Mouse (Mus musculus): ENCODE measurements at regions not wholly inside any gene's neighbourhood (a gene's known extent, or its start where the extent isn't known, plus 50 kb on each side); places are given as distances from the start of the nearest gene placed in this dataset.

DNA sequence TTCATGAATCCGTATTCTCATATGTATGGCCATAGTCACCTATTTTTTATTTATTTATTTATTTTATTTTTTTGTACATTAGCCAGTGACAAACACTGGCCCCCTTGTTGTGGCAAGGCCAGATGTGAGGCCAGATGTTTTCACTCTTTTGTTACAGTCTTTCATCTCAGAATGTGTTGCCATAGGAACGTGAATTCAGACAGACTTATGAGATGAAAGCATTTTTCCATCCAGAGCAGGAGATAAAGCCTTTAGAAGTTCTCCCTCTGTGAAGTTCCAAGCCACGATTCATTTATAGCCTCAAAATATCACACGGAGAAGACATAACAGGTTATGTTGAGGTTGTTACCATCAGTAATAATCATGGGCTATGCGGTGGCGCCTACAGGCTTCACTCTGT lies 220.9 kb downstream of the Arpp21 start:
- DNase-seq (ENCODE audit: low read depth, low spot score), result no peak

DNA sequence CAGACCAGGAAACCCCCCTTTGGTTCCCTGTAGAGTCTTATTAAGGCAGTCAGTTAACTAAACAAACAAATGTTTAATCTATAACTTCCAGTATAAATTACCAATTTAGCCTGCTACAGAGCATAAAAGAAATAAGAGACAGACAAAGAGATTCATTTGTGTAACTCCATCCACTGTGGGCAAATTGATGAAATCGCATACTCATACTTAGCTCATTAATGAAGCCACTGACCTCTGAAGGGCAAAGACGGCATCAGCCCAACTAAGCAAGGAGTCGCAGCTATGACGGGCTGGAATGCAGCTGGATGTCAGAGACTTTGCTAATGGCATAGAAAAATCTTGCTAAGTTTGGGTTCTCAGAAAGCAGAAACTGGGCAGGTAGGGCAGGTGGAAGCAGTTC lies 241.3 kb downstream of the Arpp21 start:
- no peak for DNase-seq (ENCODE audit: low read depth, low spot score)

DNA sequence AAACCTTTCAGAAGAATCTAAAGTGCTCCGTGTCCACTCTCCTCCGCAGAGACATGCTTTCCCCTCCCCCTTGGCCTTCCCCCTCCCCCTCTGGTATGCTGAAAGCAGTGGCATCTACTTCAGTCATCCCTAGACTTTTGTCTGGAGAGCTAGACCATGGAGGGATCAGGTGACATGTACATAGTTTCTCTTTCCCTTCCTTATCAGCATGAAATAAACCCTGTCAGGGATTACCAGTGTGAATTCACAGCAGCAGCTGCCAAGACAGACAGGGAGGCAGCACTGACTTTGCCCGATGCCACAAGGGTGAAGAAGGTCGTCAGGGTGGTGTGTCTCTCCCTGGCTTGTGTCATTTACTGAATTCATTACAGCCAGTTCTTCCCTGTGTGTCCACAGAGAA lies 241.9 kb downstream of the Arpp21 start:
- DNase-seq (ENCODE audit: low read depth, low spot score), result no peak

DNA sequence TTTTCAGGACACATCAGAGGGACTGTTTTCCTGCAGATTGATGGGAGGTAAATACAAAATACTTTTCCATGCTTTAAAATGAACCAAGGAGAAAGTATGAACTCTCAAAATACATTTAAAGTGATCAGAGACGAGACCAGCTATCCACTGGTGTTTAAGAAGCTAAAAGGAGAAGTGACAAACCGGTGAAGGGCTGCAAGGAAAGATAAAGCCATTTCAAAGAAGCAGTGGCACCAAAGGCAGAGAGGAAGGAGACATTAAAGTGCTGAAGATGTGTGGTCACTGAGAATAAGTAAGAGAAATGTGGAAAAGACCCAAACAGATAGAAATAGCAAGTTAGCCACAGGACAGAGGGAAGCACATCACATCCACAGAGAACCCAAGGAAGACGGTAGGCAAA lies 245.7 kb downstream of the Arpp21 start:
- no peak for DNase-seq (ENCODE audit: low read depth, low spot score)

DNA sequence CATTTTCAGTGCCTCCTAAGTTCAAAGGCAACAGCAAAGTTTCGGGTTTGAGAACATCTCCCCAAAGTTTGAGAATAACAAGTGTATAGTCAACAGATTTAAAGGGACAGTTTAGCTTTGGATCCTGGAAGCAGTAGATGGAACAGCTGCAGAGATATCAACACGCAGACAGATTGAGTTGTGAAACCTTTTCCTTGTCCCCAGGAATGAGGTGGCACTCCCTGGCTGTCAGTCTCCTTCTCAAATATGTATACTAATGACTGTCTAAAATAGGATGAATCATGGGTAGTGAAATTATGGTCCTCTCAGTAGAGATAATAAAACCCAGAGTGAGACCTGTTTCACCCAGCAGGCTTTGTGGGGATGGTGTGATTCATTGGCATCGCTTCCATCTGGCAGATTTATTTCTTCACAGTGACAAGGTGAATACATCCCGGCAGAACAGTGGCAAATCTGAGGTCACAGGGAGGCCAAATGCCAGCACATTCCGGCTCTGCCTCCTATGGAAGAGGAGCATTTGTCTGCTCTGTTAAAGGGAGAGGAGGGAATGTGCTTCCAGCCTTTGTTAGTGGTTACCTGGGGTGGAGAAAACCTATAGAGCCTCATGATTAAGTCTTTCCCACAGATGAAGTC lies 272.2 kb downstream of the Arpp21 start:
- DNase-seq (ENCODE audit: low read depth, low spot score), result no peak

DNA sequence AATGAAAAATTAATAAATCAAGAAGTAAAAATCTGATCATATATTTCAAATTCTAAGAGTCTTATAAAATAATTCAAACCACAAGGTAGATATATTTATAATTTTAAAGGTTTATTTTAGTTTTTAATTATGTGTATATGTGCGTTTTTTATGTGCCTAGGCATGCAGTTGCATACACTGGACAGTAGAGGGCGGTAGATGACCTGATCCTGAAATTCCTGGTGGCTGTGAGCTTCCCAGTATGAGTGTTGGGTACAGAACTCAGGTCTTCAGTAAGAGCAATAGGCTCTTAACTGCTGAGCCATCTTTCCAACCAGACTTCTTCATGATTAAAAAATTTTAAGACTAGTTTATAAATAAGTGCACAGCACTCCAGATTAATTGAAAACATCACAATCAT lies 267.7 kb upstream of the Stac start:
- DNase-seq (ENCODE audit: low read depth, low spot score), result no peak

DNA sequence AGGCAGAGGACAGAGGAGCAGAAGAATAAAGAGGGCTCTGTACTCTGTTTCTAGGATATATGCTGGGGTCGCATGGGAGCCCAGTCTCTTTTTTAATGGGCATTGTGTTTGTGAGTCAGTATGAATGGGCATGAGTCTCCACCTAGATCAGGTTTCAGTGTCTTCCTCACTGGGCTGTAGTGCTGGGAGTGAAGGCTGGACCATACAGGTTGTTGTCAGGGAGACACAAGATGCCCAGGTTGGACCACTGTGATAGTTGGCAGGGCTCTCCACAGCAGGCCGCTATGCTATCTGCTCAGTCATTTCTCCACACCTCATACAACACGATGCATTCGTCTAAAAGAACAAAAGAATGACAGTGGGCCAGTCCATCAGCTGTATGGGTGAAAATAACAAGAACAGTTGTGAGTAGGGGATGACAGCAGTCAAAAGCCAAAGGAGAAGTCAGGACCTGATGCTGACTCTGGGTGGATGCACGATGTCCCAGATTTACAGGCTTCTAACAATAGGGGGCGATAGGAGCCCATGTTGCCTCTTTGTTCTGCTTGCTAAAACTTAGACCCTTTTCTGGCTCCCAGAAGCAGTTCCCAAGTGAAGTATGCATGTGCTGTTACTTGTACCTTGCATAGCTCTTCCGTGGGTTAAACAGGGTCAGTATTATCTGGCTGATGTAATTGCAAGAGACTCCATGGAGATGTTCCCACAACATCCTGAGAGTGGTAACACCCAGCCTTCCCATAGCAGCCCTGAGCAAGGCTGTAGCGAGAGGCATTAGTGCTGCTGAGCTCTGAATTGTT lies 249.3 kb upstream of the Stac start:
- DNase-seq (ENCODE audit: low read depth, low spot score), result peak; percentile 40

DNA sequence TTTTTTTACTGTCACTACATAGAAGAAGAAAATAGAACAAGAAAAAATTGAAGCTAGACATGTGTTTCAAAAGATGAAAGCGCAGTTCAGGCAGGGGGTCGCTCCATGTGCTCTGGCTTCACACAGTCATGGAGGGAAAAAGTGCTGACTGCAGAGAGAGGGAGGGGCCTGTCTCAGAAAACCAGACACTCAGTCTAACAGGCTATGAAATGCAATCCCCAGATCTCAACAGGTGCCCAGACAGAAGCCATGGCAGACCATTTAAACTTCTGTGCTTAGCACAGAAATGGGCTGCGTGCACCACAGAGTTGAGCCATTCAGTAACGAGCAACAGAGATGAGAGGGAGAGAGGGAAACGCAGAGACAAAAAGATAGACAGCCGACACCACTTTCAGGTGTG lies 242.3 kb upstream of the Stac start:
- no peak for DNase-seq (ENCODE audit: low read depth, low spot score)

DNA sequence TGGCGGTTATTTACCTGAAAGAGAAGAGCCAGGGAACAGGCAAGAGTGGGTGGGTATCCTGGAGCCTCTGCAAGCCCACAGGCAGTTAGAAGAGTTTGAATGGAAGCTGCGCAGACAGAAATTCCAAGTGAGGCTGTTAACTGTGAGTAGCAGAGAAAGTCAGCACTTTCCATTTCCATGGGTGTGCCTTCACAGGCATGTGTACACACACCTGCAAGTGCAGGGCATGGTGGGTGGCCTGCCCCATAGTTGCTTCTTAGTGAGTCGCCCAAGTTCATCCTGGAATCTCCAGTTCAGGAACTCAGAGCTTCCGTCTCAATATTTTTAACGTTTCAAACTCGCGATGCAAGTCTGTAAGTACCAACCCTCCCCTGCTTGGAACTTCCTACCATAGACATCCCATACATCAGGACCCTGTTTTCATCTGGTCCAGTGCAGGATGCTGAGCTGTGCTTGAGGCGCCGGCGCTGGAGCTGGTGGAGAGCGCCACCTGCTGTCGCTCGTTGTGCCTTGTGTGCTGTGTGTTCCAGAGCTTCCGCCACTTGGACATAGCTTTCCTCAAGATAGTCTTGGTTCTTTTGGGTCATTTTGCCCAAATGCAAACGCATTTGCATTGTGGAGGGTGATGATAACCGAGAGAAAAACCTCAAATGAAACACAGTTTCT lies 228.3 kb upstream of the Stac start:
- peak; percentile 60 for DNase-seq (ENCODE audit: low read depth, low spot score)

DNA sequence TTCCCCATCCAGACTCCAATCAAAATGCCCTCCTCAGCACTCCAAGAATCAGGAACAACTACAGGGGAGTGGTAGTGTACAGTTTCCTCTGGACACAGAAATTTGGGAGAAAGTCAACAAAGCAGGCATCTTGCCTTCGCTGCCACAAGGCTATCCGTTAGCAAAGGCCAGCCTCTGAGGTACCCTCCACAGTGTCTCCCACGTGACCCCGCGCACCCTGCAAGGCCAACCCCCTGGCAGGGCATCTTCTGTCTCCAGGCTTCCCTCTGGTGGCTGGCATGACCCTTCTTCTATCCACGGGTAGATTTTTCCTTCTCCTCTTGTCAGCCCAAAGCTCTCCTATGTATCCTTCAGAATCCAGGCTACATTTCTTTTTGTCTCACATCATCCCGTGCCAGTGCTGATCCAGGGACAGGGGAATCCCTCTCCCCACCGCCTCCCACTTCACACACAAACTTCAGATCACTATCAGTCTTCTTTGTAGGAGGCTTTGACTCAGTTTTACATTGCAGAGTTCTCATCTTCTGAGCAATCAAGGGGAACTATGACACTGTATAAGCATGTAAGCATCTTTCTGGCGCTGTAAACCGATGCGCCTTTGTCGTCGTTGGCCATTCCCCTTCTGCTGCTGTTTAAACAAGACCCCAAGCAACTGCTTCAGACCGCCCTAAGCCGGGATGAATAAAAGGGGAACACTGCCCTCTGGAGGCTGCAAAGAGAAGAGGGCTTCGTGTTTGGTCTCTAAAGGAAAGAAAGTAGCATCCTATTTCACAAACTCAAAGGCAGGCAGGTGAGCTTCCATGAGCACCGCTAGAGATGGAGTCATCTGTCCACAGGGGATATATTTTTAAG lies 226.8 kb upstream of the Stac start:
- DNase-seq (ENCODE audit: low read depth, low spot score), result peak; percentile 60

DNA sequence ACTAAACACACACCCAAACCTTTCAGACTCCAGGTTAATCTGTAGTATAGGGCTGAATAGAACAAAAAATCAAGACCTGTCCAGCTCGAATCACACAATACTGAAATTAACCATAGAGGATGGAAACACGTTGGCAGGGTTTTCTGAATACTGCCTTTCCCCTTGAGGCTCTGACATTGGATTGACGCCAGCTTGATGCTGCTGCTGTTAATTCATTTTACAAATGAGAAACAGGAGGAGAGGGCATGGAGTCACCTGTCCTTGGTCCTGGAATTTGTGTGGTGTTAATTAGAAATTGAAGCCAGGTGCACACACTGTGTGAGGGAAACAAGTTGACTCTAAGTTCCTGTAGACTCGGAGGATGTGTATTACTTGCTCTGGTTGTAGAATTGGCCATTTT lies 218.7 kb upstream of the Stac start:
- DNase-seq (ENCODE audit: low read depth, low spot score), result no peak

DNA sequence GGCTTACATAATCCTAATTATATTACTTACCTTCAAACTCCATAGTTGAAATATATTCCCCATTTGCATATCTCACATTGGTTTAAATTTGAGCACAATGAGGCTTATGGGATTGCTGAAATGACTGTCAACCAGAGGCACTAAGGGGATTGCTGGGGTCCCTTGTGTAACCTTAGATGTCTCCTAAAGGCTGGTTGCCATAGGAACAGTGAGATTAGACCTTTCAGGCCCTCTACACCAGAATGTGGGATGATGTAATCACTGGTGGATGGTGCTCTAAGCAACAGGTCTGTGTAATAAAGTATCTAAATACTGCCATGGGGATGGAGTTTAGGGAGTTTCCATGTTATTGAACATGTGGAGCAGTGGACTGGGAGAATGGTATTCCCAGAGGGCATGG lies 210.0 kb upstream of the Stac start:
- DNase-seq (ENCODE audit: low read depth, low spot score), result no peak

DNA sequence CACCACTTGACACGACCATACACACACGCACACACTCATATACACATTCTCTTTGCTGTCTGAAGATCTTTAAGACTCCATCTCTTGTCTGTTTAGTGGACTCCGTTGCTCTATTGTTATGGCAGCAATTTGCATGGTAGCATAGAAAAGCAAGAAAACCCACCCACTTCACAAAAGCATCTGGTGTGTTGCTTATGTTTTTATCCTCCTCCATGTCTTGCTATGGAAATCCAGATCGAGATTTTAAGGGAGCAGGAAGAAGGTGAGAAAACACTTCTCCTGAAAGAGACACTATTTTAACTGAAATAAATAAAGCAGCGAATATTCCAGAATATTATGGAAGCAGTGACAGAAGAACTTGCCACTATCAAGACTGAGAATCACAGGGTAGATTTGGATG lies 207.5 kb upstream of the Stac start:
- DNase-seq (ENCODE audit: low read depth, low spot score), result no peak

DNA sequence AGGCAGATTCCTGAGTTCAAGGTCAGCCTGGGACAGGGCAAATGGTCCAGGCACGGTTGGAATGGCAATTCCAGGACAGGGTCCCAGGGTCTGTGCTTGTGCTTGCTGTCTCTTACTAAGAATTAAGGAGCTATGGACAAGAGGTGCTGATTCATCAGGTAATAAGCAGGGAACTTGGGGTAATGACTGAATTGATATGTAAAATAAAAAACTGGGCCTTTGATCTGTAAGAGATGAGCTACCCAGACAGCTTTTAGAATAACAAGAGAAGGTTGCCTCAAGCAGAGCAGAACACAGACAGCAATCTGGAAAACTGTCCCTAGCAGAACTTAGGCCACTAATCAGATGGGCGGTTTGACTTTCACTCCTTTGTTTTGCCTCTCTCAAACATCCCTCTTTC lies 189.6 kb upstream of the Stac start:
- DNase-seq (ENCODE audit: low read depth, low spot score), result no peak

DNA sequence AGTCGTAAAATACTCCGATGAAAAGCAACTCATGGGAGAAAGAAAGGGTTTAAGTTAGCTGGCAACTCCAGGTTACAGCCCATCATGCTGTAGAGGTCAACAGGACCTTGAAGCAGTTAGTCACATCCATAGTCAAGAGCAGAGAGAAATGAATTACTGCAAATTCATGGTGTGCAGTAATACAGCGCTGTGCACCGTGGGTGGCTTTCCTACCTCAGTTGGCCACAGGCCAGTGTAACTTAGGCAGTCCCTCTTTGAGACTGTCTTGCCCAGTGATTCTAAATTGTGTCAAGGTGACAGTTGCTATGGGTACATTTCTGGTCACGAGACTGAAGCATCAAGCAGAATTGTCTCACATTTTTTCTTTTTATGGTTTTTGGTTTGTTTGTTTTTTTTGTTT lies 186.7 kb upstream of the Stac start:
- no peak for DNase-seq (ENCODE audit: low read depth, low spot score)

DNA sequence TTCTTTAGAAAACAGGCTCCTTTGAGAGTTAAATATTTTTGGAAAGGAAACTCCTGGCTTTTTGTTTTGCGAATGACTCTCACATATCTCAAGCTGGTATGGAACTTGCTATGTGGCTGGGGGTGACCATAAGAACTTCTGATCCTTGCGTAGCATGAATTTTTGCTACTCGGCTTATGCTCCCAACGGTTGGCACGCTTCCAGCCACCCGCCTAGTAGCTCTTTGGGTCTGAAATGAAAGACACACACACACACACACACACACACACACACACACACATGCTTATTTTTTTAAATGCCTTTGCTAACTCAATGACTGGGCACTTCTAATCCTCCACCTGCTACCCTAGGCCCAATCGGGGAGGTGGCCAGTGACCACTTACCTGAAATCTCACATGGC lies 180.3 kb upstream of the Stac start:
- DNase-seq (ENCODE audit: low read depth, low spot score), result no peak

DNA sequence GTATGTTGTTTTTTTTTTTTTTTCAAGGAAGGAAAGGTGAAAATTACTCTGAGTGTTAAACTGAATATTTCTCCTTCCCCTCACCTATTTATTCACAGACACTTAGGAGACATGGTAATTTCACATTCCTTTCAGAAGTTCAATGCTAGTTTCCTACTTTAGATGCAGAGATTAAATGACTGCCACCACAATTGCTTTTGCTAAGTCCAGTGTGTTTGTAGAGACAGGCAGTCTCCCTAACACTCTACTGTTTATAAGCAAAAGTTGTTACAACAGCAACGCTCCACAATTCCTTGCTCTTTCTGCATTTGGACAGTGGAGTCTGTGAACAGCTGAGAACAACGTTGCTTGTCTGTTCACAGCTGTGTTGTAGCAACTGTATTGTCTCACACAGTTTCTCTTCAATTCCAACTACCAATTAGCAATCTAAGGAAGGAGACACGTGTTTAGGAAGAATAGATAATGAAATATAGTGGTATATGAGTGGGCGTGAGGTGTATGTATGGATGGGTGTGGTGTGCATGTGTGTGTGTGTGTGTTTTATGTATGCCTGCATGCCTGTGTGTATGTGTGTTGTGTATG lies 179.7 kb upstream of the Stac start:
- DNase-seq (ENCODE audit: low read depth, low spot score), result no peak

DNA sequence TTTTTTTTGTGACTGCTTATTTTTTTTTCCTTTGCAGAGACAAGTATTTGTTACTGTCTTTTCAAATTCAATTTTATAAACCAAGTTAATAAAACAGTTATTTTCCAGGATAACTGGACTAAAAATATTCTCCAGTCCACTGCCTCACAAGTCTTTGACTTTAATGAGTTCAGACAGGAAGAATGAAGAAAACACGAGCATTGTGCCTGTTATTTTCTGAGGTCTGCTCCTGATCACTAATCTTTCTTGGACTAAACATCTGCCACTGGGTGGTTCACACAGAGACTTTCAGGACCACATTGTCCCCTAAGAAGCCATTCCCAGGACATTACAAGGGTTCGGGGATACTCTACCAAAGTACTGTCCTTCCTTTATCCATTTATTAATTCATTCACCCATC lies 167.9 kb upstream of the Stac start:
- no peak for DNase-seq (ENCODE audit: low read depth, low spot score)

DNA sequence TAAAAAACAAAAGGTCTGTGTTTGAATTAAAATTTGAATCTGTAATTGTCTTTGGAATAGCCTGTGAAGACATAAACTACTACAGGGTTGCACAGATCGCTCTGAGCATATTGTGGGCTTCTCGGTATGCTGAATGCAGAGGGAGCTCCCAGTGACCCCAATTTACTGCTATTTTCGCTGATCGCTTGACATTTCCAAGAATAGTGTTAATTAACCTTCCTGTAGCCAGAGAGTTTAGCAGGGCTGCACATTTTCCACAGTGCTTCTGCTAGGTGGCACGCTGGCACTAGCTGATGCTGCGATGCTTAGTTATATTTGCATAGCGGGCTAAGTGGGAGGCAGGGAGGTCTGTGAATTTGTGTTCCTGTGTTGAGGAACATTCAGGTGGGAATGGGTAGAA lies 164.8 kb upstream of the Stac start:
- no peak for DNase-seq (ENCODE audit: low read depth, low spot score)

DNA sequence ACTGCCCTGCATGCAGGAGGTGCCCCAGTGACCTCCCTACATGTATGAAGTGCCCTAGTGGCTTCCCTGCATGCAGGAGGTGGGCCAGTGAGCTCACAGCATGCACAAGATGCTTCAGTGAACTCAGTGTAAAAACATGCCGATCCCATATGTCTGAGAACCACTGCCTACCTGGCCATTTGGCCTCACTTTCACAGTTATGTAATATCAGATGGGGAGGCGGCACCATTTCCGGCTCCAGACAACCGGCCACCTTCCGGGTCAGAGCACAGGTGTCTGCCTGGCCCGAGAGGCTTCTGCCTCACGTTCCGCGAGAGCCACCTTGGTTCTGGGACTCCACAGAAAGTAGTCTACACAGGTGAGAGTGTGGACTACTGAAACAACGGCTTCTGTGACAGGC lies 156.2 kb upstream of the Stac start:
- no peak for DNase-seq (ENCODE audit: low read depth, low spot score)

DNA sequence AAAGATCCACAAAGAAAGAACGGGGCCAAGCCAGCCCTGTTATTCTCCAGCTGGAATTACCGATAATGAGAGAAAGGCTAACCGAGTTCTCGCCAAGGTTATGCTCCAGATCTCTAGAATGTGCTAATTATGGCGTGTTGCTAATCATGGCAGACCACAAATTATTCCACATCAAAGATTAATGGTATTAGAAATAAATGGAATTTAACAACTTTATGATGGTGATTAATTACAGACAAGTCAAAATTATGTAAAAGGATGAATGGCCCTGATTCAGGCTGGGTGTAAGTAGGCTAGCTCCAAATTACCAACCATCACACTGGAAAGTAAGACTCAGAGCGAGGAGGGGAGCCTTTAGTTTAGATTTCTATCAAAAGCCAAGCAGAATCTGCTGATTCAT lies 151.0 kb upstream of the Stac start:
- DNase-seq (ENCODE audit: low read depth, low spot score), result no peak
